Mouse (Mus musculus) adrenal gland, postnatal 10 days (tissue): ENCODE data around the gene Vwce. TPM values are rescaled to one million over a fixed set of nuclear protein-coding genes. Genes with fewer than 3 reads are reported as not detected.

ENCODE experiments used
- DNase-seq: peaks from one replicate; pipeline ENCODE4 v3.0.0; 2021; ENCODE audit warnings: mixed read lengths
- long read RNA-seq, 2 experiments: library from polyadenylated mRNA; stranded (forward); transcript quantifications; one replicate each; pipeline ENCODE4 v2.0.0; 2021
- total RNA-seq, 2 experiments: library from RNA; stranded (reverse); gene quantifications; 2 replicates each; pipeline ENCODE4 v1.2.3; 2021

Vwce gene
- 1 to 10 TPM; 1.9 to 3.2 TPM for total RNA-seq
- long read RNA-seq, experiment 1, partial matches to known transcripts: 1 of 2 reads
- long read RNA-seq, experiment 1, other reads (novel, unspliced or antisense): 1 of 2 reads
- long read RNA-seq, experiment 2: 0 reads

GRCm38 (mm10) chr19:10634106-10634871 is at the start of gene Vwce:
Vwce (plus strand) TSS chr19:10634213.
- peak; percentile 65 for DNase-seq

GRCm38 (mm10) chr19:10585112-10585511 is 48.9 kb upstream of the Vwce start:
- DNase-seq: no peak

GRCm38 (mm10) chr19:10587231-10587630 is 46.8 kb upstream of the Vwce start:
- no peak for DNase-seq

DNA sequence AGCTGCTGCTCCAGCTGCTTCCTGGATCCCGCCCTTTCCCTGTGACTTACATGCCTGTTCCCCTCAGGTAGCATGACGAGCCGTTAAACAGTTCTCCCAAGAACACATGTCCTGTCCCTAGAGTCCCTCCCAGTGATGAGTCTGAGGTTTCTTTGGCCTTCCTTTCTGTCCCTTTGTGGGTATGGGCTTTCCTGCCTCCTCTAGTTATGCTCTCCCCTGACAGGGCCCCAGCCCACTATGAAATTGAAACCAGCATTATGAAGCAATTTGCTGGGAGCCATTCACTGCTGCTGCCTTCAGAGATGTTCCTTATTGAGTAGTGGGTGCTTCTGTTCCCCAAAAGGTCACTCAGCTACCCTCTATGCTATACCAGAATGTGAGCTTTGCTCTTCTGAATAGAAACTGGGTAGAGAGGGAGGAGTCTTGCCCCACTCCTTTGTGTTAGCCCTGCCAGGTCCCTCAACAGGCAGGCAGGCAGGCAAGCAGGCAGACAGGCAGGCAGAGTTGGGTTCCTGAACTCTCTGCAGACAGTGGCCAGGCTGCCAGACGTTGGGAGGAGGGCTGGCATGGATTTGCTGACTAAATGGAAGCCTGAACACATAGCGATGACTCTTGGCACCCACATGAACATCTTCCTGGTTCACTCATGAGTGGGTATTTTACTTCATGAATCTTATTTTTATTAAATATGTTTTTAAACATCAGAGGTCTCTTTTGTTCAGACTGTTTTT is 44.7 kb upstream of the Vwce start:
- DNase-seq: no peak

DNA sequence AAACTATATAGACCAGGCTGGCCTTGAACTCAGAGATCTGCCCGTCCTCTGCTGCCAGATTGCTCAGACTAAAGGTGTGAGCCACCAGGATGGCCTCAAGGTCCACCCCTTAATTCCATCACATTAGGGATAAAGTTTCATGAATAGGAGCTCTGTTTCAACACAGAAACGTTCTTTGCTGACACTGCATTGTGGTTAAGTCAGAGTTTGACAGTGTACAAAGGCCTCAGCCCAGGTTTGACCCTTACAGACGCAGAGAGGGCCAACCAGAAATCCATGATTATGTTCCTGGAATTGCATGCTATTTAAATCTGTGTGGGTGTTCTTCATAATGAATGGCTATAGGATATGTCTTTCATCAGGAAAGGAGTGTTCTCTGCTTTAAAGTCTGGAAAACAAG is 43.7 kb upstream of the Vwce start:
- DNase-seq: no peak

DNA sequence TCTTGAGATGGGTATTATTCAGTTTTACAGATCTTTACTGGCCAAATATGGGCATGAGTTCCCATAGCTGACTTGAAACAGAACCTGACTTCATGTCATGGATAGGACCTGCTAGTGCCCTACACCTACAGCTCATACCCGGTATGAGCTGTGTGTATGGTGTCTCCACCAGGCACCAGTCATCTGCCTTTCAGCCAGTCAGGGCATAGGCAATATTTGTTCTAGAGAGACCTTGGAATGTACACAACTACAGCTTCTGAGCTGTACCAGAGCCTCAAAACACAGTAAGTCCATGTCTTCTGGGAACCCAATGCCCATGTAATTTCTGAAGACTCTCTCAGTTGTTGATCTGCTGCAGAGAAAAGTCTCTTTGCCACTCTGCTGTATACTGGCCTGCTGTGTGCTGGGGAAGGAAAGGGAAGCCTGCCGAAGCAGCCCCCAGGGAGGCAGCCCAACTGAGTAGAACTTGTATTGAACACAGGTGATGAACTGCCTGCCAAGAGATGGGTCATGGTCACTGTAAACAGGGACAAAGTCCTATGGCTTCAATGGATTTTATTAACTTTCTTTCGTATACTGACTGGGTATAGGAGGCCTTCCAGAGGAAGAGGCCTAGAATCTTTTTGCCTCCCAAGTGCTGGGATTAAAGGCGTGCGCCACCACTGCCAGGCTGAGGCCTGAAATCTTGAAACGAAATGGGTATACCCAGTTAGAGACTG is 42.2 kb upstream of the Vwce start:
- no peak for DNase-seq

- DNase-seq: peak; percentile 40
Observed at GRCm38 (mm10) chr19:10598188-10598587, 35.8 kb upstream of the Vwce start.

DNA sequence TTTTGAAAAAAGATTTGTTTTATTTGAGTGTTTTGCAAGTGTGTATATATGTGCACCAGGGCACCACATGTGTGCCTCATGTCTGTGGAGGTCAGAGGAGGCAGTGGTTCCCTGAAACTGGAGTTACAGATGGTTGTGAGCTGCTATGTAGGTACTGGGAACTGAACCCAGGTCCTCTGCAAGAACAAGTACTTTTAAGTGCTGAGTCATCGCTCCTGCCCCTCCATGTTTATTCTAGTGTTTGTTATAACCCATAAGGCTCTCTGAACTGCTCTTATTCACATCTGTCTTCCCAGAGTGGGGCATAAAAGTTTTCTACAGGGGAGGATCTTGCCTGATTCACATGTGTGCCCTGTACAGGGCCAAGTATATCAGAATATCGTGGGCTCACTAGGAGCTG is 34.4 kb upstream of the Vwce start:
- no peak for DNase-seq

DNA sequence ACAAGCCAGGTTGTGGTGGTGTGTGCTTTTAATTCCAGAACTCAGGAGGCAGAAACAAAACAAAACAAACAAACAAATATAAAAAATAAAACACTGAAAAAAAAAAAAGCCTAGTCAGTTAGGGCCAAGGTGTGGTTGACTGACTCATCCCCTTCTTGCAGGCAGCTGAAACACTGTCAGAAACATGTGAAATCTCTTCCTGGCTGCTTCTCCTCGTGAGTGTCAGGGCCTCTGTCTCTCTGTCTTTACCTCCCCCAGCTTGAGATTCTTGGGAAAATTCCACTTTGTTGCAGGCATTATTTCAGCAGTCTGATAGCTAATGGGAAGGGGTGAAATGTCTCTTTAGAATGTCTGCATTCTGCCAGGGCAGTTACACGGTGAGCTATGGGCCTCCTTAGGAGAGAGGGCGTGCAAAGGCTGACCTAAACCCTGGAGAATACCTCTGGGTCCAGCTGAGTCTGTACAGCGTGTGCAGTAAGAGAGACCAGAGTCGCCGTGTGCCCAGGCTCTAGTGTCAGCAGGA is 31.7 kb upstream of the Vwce start:
- DNase-seq: no peak

DNA sequence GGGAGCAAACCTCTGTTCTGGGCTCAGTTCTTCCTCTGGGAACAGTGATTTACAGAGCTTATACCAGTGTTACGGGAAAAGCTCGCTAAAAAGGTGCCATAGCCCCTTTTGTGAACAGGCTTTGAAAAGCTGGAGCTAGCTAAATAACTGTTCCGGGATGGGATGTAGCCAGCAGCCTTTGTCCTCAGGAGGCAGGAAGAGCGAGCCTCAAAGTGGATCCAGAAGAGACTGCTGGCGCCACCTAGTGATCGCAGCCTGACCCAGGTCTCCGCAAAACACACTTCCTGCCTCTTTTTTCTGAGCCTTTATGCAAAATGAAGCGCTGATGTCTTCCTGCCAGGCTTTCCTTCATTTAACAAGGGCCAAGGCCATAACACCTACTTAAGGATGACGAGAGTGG is 31.2 kb upstream of the Vwce start:
- peak; percentile 92 for DNase-seq

DNA sequence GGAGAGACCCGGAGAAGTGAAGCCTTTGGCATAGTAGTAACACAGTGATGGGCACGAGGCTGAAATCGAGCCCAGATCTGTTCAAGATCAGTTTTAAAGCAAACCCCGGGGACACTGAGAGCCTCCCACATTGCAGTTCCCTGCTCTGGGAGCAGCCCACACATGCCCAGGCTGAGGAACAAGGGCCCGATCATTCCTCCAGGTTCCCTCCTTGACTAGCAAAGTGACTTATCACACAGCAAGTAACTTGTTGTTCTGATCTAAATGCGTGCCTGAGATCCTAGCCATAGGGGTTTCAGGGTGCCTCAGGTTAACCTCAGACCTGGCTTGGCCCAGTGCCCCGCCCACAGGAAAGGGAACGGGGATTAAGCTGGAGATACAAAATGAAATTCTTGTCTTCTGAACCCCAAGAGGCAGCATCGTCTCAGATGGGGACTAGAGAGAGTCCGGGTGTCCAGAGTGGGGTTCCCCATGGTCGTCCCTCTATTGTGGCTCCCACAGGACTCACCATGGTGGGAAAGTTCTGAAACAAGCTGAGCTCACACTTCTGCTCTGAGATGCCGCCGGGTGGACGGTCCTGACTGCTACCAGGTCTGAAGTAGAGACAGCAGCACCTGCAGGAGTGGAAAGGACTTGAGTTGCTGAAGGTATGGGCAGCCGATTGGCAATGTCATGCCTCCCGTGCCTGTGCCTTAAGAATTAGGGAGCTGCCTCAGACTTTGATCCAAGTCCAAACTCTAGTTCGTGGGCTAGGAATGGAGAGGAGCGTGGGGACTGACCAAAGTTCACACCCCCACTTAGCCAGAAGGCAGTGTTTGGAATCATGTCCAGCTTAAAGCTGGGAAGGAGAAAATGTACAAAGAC is 30.1 kb upstream of the Vwce start:
- peak; percentile 9 for DNase-seq

DNA sequence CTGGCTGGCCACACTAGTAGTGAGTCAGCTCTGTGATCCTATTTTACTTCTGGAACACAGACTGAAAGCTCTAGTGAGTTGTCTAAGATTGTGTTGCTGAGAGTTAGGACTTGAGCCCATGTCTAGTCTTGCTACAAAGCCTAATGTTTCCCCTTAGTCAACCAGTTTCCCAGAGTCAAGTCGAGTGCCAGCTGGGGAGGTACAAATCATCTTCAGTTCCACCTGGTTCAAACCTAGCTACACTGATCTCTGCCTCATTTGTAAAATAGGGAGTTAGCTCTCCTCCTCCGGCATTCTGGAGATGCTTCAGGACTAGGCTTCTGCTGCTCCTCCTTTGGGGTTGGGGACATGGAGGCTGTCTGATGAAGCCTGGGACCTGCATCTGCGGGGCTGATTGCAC is 29.5 kb upstream of the Vwce start:
- no peak for DNase-seq

- DNase-seq: peak; percentile 99
Observed at GRCm38 (mm10) chr19:10605293-10605900, 28.6 kb upstream of the Vwce start, which contains the start of the genes Ddb1 and Tkfc. Ddb1 (plus strand) TSS chr19:10605327. Tkfc (minus strand) TSS chr19:10605654.

- DNase-seq: no peak
Observed at GRCm38 (mm10) chr19:10605901-10606622, 28.0 kb upstream of the Vwce start.

- DNase-seq: no peak
Observed at GRCm38 (mm10) chr19:10608573-10609240, 25.3 kb upstream of the Vwce start.

- DNase-seq: peak; percentile 74
Observed at GRCm38 (mm10) chr19:10634872-10635318, 882 bp downstream of the Vwce start.

DNA sequence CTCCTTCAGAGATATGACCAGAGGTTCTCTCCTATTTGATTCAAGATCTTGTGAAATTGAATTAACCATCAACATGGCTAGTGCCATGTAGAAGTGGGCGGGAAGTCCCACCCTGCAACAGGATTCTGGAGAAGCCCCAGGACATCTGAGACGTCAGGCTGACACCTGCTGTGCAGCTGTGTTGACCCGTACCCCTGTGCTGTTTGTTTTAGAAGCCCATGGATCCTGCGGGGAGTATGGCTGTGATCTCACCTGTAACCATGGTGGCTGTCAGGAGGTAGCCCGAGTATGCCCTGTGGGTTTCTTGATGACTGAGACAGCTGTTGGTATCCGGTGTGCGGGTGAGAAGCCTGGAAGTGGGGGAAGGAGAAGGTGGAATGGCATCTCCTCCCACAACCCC is 3.8 kb downstream of the Vwce start:
- DNase-seq: no peak

DNA sequence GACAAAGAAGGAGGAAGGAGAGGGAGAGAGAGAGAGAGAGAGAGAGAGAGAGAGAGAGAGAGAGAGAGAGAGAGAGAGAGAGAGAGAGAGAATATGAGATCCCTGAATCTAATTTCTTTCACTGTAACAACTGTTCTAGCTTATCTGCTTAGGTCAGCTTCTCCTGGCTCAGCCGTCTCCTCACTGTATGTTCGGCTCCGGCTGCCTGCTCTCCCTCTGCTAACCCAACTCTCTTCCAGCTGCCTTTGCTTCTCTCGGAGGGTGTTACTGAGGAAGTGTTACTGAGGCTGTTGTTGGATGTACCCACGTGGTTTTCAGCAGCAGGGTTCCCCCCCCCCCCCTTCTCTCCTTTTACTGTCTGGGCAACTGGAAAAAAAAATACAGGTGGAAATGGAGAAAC is 6.1 kb downstream of the Vwce start:
- DNase-seq: no peak

- no peak for DNase-seq
Observed at GRCm38 (mm10) chr19:10640589-10641378, 6.8 kb downstream of the Vwce start.
